Mouse (Mus musculus): Measurements from ENCODE around the gene Hist1h2an.
"Not testable (repeated sequence)": the region's sequence is repeated elsewhere in the genome, so short reads cannot be mapped to it uniquely, and the experiment has no call there.

Hist1h2an gene

DNA sequence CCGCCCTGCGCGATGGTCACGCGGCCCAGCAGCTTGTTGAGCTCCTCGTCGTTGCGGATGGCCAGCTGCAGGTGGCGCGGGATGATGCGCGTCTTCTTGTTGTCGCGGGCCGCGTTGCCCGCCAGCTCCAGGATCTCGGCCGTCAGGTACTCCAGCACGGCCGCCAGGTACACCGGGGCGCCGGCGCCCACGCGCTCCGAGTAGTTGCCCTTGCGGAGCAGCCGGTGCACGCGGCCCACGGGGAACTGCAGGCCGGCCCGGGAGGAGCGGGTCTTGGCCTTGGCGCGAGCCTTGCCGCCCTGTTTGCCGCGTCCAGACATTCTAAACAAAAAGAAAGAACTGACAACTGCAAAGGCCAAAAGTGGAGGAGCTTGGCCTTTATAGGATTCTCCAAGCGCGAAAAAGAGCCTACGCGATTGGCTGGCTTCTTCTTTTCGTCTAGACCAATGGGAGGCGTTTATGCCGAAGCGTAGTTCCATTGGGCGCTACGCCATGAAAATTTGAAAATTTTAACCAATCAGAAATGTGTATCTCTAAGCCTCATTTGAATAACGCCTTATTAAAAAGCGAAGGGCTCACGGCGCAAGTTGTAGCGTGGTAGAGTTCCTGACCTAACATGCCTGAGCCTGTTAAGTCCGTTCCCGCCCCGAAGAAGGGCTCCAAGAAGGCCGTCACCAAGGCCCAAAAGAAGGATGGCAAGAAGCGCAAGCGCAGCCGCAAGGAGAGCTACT lies at the start of gene Hist1h2an, which contains the start of gene Hist1h2bp:
TSS of gene Hist1h2an (minus strand) at position 320 of the 731 bp plus-strand sequence.
TSS of gene Hist1h2bp (plus strand) at position 563 of the 731 bp plus-strand sequence.
- DNase-seq (ENCODE audit: low spot score): peak; percentile 98

DNA sequence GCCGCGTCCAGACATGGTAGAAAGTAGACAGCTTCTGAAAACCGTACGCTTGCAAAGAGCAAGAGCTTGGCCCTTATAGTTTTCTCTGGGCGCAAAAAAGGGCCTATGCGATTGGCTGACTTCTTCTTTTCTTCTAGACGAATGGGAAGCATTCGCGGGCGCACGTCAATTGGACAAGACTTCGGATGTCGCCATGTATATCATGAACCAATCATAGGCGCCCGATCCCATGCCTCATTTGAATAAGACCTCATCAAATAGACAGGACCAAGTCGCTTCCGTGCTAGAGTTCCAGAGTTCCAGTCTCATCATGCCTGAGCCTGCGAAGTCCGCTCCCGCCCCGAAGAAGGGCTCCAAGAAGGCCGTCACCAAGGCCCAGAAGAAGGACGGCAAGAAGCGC lies 46.4 kb upstream of the Hist1h2an start, which contains the start of the genes Hist1h2ap and Hist1h2br:
TSS of gene Hist1h2ap (minus strand) at position 47 of the 400 bp plus-strand sequence.
TSS of gene Hist1h2br (plus strand) at position 283 of the 400 bp plus-strand sequence.
- not testable (repeated sequence) for DNase-seq (ENCODE audit: low spot score)

DNA sequence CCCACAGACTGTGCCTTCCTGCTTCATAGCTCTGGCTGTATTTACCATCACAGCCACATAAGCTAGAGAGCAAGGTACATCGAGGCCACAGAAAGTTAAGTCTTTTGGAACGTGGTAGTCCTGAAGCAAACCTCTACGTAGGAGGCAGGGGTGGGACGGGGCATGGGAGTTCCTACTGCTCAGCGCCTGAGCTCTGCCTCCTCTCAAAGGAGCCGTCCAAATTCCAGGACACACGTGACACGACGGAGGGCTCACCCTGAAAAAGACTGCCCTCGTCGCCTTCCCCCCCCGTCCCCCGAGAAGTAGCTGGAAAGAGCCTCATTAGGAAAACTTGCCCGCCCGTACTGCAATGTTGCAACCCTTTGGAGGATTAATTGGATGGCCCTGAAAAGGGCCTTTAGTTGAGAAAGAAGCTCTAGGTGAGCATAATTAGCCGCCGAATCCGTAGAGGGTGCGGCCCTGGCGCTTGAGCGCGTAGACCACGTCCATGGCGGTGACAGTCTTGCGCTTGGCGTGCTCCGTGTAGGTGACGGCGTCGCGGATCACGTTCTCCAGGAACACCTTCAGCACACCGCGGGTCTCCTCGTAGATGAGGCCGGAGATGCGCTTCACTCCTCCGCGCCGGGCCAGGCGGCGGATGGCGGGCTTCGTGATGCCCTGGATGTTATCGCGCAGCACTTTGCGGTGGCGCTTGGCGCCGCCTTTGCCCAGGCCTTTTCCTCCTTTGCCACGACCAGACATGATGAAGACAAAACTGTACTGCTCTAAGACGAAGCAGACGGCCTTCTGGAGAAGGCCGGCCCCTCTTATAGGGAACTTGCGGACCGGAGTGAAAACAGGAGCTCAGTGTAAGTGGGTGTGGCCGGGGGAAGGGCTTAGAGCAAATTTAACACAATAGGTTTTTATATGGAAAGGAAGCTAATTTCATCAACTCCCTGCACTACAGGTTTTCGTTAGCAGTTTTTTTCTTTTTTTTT lies 44.7 kb upstream of the Hist1h2an start, which contains the start of gene Hist1h4n:
TSS of gene Hist1h4n (minus strand) at position 779 of the 977 bp plus-strand sequence.
- not testable (repeated sequence) for DNase-seq (ENCODE audit: low spot score)

DNA sequence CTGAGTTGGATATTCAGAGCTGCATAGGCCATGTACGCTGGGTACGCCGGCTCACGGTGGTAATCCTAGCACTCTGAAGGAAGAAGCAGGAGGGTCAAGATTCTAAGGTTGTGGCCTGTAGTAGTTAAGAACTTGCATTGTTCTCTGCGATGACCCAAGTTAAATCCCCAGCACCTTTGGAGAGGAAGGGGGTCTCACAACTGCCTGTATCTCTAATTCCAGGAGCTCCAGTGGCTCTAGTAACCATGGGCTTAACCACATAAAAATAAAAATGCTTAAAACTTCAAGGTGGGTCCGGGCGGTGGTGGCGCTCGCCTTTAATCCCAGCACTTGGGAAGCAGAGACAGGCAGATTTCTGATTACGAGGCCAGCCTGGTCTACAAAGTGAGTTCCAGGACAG lies 43.3 kb upstream of the Hist1h2an start:
- DNase-seq (ENCODE audit: low spot score): peak; percentile 5

DNA sequence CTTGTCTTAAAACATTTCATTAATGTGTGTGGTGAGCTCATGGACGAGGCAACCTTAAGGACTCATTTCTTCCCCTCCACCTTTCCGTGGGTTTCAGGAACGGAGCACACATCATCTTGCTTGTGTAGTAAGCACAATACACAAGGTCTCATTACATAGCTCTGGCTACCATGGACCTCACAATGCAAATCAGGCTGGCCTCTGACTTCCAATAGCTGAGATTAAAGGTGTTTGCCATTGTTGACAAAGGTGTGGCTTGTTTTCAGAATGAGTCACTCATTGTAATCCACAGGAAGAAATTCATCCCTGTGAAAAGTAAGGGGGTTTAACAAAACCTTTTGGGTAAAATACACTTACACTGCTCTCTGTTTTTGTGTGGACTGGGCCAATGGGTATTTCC lies 41.5 kb upstream of the Hist1h2an start:
- peak; percentile 5 for DNase-seq (ENCODE audit: low spot score)

DNA sequence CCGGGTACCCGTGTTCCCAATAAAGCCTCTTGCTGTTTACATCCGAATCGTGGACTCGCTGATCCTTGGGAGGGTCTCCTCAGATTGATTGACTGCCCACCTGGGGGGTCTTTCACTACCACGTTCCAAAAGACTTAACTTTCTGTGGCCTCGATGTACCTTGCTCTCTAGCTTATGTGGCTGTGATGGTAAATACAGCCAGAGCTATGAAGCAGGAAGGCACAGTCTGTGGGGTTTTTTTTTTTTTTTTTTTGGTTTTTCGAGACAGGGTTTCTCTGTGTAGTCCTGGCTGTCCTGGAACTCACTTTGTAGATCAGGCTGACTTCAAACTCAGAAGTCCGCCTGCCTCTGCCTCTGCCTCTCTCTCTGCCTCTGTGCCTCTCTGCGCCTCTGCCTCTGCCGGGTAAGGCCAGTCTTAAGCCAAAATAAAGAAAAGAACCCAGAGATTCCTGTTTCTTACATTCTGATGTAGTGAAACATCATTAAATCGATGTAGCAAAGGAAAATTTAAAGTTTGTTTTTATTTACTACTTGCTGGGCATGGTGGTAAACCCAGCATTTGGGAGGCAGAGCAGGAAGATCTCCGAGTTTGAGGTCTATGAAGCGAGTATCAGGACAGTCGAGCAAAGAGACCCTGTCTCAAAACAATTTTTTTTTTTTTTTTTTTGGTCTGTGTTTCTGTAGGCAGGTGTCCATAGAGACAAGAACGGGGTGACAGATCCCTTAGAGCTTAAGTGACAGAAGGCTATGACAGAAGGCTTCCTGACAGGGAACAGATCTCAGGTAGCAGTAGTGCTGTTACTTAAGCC lies 33.3 kb upstream of the Hist1h2an start:
- not testable (repeated sequence) for DNase-seq (ENCODE audit: low spot score)

DNA sequence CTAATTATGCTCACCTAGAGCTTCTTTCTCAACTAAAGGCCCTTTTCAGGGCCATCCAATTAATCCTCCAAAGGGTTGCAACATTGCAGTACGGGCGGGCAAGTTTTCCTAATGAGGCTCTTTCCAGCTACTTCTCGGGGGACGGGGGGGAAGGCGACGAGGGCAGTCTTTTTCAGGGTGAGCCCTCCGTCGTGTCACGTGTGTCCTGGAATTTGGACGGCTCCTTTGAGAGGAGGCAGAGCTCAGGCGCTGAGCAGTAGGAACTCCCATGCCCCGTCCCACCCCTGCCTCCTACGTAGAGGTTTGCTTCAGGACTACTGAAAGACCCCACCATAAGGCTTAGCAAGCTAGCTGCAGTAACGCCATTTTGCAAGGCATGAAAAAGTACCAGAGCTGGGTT lies 25.1 kb upstream of the Hist1h2an start:
- DNase-seq (ENCODE audit: low spot score): not testable (repeated sequence)

DNA sequence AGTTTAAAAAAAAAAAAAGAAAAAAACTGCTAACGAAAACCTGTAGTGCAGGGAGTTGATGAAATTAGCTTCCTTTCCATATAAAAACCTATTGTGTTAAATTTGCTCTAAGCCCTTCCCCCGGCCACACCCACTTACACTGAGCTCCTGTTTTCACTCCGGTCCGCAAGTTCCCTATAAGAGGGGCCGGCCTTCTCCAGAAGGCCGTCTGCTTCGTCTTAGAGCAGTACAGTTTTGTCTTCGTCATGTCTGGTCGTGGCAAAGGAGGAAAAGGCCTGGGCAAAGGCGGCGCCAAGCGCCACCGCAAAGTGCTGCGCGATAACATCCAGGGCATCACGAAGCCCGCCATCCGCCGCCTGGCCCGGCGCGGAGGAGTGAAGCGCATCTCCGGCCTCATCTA lies 24.5 kb upstream of the Hist1h2an start, which contains the start of gene Hist1h4m:
TSS of gene Hist1h4m (plus strand) at position 208 of the 400 bp plus-strand sequence.
- DNase-seq (ENCODE audit: low spot score): not testable (repeated sequence)

DNA sequence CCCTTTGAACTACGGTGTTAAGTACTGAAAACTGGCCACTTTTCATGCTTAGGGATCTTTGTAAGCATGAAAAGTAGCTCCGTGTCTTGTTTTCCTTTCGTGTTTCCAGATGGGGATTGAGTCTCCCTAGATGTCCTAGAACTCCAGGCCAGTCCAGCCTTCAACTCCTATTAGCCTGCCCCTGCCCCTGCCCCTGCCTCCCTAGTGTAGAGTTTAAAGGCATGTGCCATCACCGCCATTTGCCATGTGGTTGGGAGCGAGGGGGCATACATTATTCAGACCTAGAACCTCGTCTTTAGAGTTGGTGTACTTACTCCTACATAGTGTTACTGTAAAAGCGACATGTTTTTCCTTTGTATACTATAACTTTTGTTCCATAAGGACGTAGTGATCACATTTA lies 24.1 kb upstream of the Hist1h2an start:
- DNase-seq (ENCODE audit: low spot score): not testable (repeated sequence)

DNA sequence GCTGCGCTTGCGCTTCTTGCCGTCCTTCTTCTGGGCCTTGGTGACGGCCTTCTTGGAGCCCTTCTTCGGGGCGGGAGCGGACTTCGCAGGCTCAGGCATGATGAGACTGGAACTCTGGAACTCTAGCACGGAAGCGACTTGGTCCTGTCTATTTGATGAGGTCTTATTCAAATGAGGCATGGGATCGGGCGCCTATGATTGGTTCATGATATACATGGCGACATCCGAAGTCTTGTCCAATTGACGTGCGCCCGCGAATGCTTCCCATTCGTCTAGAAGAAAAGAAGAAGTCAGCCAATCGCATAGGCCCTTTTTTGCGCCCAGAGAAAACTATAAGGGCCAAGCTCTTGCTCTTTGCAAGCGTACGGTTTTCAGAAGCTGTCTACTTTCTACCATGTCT lies 23.1 kb upstream of the Hist1h2an start, which contains the start of the genes Hist1h2bq and Hist1h2ao:
TSS of gene Hist1h2bq (minus strand) at position 125 of the 400 bp plus-strand sequence.
TSS of gene Hist1h2ao (plus strand) at position 393 of the 400 bp plus-strand sequence.
- not testable (repeated sequence) for DNase-seq (ENCODE audit: low spot score)

DNA sequence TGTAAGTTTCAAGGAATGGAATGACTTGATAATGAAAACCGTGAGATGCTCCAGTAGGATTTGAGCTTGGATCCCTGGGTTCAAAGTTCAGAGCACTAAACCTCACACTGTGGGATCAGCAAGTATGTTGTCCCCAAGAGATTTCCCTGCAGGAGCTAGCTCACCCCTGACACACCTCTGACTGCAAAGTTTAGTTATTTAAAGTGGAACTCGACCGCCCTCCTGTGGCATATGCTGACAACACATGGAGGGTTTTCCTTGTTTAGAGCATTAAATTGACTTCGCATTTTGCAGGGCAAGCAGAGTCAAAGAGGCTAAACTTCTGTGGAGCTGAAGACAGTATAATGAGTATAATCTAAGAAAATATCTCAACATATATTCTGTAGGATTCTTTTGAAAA lies 16.0 kb upstream of the Hist1h2an start:
- not testable (repeated sequence) for DNase-seq (ENCODE audit: low spot score)

DNA sequence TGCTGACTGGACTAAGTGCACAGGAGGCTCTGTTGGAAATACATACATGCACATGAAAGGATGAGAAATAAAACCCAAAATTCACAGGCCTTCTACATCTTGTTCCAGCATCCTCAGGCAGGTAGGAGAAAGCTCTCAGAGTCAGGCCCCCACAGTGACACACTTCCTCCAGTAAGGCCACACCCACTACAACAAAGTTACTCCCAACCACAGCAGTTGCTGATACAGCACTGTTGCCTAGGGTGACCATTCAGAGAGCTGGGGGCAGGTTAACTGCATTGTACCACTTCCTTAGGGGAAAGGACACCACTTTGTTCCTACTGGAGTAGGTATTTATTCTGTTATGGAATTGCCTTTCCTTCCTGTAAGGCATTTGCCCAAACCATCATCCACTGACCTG lies 10.1 kb upstream of the Hist1h2an start:
- not testable (repeated sequence) for DNase-seq (ENCODE audit: low spot score)

DNA sequence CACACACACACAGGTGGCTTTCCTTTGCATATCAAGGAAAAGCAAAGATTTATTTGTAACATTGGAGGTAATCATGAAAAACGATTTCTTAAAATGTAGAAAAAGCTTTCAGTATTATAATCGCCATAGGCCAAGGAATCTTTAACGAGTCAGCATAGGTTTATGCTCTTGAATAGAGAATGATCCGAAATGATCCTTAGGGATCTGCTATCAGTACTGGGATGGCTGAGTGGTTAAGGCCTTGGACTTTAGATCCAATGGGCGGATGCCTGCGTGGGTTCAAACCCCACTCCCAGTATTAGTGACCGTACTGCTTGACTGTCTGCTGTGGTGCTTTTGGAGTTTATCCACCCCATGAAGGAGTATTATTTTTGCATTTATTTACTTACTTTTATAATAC lies 8.6 kb upstream of the Hist1h2an start:
- no peak for DNase-seq (ENCODE audit: low spot score)

DNA sequence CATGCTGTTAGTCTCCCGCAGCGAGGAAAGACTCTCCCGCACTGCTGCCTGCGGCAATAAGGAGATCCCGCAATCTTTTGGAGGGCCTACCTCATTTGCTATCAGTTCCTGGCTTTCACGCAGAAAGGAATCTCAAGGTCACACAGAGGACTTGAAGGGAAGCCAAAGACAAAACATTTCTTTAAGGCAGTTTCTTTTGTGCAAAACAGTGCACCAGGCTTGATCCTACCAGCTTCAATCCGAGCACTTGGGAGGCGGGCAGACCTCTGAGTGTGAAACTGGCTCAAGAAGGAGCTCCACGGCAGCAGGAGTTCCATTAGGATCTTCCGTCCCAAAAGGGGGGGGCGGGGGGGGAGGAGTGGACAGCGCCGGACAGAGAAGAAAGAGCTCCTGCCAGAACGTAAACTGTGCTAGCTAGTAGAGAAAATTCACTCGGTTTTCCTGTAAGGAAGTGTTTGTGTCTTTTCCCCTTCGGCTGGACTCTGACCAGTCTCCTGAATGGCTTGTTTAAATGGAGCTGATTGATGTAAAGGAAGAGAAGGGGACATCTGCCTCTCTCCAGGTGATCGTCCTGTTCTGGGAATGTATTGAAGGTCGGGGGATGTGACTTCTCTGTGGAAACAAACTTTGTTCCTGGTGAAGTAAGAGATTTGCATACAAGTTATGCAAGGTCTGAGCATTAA lies 3.7 kb upstream of the Hist1h2an start:
- DNase-seq (ENCODE audit: low spot score): no peak

DNA sequence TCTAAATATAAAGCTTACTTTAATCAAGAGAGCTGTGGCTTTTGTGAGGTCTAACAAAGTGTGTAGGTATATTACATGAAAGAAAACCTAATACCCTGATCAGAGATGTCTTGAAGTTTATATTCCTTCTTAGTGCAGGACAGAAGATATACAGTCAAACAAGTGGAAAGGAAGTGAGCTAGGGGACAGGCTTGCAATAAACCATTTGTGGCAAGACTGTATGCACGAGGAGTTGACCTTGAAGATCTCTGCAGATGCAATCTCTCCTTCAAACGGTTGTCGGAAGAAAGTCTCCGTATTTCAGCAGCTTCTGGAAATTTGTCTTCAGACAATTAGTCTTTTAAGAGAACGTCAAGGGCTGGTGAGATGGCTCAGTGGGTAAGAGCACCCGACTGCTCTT lies 2.9 kb upstream of the Hist1h2an start:
- no peak for DNase-seq (ENCODE audit: low spot score)

DNA sequence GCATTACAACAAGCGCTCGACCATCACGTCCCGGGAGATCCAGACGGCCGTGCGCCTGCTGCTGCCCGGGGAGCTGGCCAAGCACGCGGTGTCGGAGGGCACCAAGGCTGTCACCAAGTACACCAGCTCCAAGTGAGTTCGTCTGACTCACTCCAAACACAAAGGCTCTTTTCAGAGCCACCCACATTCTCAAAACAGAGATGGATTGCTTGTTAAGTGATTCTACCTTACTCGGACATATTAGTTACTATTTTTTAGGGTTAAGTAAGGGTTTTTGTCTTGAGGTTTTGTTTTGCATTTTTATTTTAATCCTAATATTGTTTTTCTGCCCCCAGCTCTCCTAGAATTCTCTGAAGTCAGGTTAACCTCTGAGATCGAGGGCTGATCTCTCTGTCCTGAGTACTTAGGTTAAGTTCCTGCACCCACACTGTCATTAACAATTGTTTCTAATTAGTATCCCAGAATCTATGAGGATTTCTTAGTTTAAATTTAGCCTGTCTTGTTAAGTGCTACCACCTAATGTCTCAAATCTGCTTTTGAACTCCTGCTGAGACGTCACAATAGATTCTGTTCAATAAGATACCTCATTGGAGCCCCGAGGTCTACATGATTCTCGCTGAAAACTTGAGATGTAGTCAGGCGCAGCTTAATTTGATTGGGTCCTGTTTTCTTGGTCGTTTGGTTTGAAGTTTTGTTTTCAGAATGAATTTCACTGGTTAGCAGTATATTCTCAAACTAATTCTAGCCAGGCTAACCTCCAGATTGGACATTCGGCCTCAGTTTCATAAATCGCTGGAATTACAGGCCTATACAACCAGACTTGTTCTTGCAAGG lies 959 bp upstream of the Hist1h2an start:
- peak; percentile 34 for DNase-seq (ENCODE audit: low spot score)

DNA sequence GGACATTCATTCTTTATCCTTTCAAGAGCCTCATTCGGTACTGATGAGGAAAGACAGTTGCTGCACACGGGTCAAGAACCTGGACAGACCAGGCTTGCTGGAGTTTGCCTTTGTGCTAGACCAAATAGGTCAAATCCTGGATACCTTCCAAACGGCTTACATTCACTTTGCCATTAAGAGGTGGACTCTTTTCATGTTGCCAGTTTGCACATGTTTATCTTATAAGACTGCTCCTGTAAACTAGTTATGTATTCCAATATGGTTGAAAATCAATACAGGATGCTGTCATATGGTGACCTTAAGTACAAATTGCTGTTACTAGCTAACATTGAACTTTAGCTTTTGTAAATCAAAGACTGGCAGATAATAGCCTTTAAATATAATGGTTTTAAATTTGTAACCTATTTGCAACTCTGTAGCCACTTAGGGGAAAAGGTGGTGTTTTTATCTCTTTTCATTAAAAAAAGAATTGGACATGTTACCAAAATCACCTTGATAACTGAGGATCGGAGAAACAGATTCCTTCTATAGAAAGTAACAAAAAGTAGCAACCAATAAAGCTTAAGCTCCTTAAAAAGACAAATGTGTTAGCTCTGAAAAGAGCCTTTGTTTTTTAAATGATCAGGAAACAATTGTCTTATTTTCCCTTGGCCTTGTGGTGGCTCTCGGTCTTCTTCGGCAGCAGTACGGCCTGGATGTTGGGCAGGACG lies 674 bp downstream of the Hist1h2an start:
- peak; percentile 55 for DNase-seq (ENCODE audit: low spot score)

DNA sequence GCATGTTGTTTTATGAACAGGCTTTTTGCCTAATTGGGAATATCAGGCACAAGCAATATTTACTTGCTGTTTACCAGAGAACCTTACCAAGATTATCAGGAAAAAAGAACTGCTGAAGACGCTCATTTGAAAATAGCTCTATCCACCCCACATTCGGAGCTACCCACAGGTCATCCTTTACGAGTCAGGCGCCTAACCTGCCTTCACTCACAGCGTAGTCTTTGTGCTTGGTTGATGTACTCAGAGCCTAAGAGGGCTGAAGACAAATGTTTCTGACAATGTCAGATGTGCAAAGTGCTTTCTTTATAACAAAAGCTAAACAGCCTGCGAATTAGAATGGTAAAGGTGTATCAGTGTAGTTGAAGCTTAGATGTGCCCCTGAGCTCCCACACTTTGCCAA lies 2.7 kb downstream of the Hist1h2an start:
- no peak for DNase-seq (ENCODE audit: low spot score)

DNA sequence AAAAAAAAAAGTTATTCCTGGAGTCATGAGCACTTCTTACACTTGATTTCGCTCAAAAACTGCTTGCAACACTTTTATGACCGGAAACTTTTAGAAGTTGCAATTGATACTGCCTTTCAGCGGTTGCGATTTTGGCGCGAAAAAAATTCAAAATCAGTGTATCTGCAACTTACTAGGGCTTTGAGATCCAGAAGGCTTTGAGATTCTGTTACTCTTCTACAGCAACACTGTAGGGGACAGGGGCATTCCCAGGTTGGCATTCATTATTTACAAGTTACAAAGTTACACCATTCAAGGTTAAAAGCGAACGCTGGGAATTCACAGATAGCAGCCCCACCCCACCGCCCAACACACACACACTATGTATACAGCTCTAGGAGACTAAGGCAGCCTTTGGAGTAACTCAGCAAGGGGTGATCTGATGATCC lies 3.3 kb downstream of the Hist1h2an start:
- DNase-seq (ENCODE audit: low spot score): no peak
